Mouse (Mus musculus) lung, postnatal 4 days (tissue): ENCODE measurements around the gene Adcy3.
"Not testable (repeated sequence)": the region's sequence is repeated elsewhere in the genome, so short reads cannot be mapped to it uniquely, and the experiment has no call there.

ENCODE experiments used
- DNase-seq, 2 experiments: peaks; one replicate each; pipeline ENCODE4 v3.0.0; 2021

Gene Adcy3

DNA sequence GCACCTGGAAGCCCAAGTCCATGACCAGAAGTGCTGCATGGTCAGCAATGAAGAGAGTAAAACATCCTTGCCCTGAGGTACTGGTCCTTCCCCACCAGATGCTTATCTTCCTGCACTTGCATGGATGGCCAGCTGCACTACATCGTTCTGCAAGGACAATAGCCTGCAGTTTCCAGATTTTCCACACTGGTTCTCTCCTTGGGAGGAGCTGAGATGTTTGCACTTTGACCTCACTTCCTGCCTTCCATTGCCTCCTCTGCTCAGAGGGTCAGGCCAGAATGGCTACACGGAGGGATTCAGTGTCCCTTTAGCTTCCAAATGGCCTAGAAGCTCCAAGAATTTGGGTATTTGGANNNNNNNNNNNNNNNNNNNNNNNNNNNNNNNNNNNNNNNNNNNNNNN is 51.7 kb downstream of the Adcy3 start:
- no peak for DNase-seq

DNA sequence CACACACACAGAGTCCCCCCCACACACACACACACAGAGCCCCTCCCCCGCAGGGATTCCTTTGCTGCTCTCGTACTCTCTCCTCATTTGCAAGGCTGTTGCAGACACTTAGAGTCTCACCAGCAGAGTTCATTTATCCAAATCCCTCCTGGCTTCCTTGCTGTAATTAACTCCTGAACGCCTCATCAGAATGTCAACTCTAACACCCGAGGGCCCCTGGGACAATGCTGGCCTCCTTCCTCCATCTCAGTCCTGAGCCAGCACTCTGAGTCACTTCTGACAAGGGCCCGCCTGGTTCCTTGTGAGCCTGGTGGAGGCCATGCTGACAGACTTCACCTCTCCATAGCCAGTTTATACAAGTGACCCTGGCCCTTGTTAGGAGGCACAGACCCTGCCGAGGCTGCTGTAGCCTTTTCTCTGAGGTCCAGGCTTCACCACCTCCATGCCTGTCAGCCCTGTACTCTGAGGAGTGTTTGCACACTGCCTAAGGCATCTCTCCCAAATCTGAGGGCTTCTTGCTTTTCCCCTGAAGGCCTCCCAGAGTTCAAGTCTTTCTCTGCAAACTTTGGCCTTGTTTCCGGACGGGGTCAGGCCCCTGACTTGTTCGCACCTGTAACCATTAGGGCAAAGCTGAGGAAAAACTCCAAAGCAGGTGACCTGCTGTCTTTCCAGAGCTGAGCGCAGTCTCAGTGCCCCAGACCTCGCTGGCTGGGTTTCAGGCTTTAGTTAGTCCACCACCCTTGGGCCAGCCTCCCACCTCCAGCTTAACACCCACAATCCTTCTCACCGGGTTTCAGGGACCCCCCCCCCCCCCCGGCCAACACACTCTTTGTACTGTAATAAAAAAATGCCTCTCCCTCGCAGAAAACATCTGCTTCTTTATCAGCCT is 55.5 kb downstream of the Adcy3 start:
- DNase-seq, result peak; percentile 67 to 83

DNA sequence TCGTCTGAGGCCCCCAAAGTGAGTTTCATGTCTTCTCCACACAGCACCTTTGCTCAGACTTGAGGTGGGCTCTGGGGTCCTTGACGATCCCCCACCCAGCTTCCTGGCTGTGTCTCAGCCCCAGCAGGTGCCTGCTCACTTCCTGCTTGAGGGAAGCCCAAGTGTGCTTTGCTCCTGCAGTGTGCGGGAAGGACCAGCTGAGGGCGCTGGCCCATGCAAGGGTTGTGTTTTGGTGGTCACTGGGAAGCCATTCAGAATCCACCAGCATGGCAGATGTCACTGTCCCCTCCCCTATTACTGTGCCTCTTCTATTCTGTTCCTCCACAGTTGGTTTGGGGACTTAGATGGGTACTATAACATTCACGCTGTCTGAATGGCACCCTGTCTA is 56.2 kb downstream of the Adcy3 start:
- peak in 1 of 2 experiments; percentile 25 for DNase-seq

- peak in 1 of 2 experiments; percentile 22 for DNase-seq
Measured at GRCm38 (mm10) chr12:4192514-4192913, 59.6 kb downstream of the Adcy3 start.

DNA sequence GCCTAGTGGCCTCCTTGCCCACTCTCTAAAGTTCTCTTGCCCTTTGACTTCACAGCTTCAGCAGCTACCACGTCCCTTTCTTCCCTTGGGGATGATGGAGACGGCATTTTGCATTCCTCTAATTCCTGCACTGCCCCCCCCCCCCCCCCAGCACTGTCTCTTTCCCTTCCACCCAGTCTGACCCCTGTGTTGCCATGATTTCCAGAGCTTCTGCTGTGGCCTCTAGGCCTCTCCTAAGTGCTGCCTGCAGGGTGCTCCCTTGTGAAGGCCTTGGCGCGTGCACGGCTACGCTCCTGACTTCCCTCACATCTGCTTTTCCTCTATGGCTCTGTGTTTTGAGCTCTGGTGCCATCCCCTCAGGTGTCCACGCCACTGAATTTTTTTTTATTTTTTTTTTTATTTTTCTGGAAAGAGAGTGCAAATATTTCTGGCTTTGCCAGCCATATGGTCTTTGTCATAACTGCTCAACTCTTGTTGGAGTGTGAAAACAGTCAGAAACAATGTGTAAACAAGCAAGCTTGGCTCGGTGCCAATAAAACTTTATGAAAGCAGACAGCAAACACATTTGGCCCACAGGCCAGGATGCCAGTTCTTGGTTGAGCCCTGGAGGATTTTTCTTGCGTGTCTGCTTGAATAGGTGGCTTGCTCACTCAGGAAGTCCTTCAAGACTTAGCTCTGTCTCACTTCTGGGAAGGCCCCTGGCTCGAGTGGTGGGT is 60.3 kb downstream of the Adcy3 start:
- peak; percentile 35 to 62 for DNase-seq

- DNase-seq, result peak in 1 of 2 experiments; percentile 23
Measured at GRCm38 (mm10) chr12:4194643-4195042, 61.7 kb downstream of the Adcy3 start.

DNA sequence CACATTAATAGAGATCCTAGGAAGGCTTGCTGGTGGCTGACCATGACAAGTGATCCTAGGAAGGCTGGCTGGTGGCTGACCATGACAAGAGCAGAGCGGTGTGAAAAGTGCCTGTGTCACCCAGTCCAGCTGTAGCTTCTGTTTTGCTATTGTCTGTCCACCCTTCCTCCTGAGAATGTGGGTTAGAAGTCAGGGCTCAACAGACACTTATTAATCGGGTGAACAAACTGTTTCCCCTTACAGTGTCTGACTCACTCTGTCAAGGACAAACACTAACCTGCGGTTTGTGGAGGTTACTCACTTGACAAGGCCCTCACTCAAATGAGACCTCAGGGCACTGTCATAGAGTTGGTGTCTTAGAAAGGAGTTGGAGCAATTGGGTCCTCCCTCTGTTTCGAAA is 65.8 kb downstream of the Adcy3 start:
- peak in 1 of 2 experiments; percentile 16 for DNase-seq

GRCm38 (mm10) chr12:4199271-4199670 is 66.4 kb downstream of the Adcy3 start:
- DNase-seq, result peak in 1 of 2 experiments; percentile 16

DNA sequence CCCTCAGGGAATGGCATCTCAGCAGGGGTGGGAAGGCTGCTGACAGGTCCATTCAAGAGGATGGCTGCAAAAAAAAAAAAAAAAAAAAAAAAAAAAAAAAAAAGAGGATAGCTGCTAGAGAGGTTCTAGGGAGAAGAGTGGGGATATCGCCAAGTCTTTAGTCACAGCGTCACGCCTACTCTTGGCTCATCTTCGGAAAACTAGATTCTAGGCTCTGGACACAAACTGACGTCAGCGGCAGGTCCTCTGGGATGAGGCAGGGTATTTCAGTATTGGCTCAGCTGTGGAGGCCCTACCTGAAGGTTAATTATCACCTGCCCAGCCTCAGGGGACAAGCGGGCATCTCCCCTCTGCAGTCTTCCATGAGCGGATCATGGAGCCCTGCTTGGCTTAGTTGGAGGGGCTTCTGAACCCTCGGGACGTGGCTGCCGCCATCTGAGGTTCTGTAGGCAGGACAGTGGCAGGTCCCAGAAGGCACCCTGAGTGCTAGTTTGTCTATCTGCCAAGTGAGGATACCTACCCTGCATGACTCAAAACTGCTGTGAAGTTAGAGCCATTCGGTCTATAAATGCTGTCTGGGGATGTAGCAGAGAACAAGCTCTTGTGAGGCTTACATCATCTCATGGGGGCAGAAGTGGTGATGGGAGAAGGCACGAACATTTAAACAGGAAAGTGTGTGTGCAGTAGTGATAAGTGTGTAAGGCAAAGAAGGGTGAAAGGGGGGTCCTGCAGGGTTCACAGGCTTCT is 68.7 kb downstream of the Adcy3 start:
- peak in 1 of 2 experiments; percentile 41 for DNase-seq

- DNase-seq, result peak in 1 of 2 experiments; percentile 13
Measured at GRCm38 (mm10) chr12:4202206-4202605, 69.3 kb downstream of the Adcy3 start.

DNA sequence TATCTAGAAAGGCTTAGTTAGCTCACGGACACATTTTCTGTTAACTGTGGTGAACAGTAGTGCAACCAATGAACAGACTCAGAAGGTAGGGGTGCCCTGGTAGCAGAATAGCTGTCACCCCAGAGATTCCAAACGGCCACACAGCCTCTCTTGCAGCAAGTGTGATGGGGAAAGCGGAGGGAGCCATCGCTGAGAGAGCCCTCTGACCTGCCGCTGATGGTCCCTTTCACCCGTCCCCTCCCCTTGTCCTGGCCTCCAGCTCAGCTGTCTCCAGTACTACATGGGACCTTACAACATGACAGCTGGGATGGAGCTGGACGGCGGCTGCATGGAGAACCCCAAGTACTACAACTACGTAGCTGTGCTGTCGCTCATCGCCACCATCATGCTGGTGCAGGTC is 73.2 kb downstream of the Adcy3 start:
- peak in 1 of 2 experiments; percentile 15 for DNase-seq

- DNase-seq, result peak; percentile 20 to 72
Measured at GRCm38 (mm10) chr12:4208405-4209133, 75.7 kb downstream of the Adcy3 start.

GRCm38 (mm10) chr12:4209196-4209595 is 76.3 kb downstream of the Adcy3 start:
- no peak for DNase-seq

GRCm38 (mm10) chr12:4211174-4211573 is 78.3 kb downstream of the Adcy3 start:
- DNase-seq, result peak in 1 of 2 experiments; percentile 40

DNA sequence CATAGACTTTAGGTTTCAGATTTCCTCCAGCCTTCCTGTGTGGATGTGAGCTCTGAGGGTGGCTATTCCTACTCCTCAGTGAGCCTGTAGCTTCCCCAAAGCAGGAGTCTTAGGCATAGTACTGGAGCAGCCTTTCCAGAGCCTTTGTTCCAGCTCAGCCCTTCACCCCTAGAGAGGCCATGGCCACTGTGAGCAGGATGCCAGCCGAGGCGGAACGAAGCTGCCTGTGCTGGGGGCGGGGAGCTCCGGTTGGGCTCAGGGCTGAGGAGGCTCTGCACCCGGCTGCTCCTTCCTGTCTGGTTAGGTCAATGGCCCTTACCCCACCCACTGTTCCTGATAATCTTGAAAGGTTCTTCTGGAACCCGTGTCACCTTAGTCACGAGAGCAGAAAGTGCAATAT is 80.0 kb downstream of the Adcy3 start:
- DNase-seq, result peak in 1 of 2 experiments; percentile 23

GRCm38 (mm10) chr12:4230156-4230555 is 97.3 kb downstream of the Adcy3 start:
- DNase-seq, result no peak

- DNase-seq, result no peak
Measured at GRCm38 (mm10) chr12:4232777-4233176, 99.9 kb downstream of the Adcy3 start.

DNA sequence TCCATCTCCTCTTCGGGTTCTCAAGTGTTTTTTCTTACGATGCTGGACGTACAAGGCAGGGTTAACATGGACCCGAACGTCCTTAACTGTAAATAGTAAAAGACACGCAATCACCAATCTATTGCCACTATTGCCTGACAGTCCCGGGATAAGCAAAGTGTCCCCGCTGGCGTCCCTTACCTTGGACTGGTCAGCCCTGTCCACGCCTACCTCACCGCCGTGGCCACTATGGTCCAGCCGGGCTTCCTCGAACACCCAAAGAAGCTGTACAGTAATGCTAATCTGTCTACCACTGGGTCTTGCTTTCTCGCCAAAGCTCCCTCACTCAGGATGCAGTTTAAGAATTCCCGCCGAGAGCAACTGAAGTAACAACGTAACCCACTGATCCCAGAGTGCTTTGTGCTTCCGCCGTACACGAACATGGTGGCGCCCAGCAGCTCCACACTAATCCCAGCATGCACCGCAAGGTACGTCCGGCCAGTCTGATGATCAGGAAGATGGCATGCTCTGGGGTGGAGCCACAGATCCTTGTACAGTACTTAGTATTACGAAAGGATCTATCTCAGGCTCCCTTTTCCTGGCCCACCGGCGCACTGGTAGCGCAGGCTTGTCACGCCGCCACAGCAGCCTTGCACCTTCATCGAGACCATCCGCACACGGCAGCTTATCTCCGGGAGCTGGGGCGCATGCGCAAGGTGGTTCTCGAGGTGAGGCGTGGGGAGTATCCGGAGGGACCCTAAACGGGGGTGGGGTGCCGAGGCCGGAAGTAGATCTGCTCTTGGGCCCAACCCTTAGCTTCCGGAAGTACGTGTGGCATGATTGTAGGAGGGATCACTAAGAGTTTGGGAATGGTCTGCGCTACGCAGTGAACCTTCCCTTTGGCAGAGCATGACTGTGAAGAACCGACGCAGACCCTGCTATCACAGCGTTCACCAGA is 100.9 kb downstream of the Adcy3 start, which contains the start of the genes Ptrhd1 and Cenpo:
TSS of gene Ptrhd1 (plus strand) at position 456 of the 937 bp plus-strand sequence.
TSS of gene Cenpo (minus strand) at position 723 of the 937 bp plus-strand sequence.
- DNase-seq, result peak; percentile 96 to 97

GRCm38 (mm10) chr12:4237481-4237880 is 104.6 kb downstream of the Adcy3 start:
- DNase-seq, result no peak

- DNase-seq, result not testable (repeated sequence)
Measured at GRCm38 (mm10) chr12:4240281-4240680, 107.4 kb downstream of the Adcy3 start.

GRCm38 (mm10) chr12:4243805-4244204 is 110.9 kb downstream of the Adcy3 start:
- no peak for DNase-seq
